ENCODE assay signal across 28 mouse cellular contexts in genomic region chr2:85229606-85230005, GRCm38 (mm10). TPM values are rescaled to one million over a fixed set of nuclear protein-coding genes. Genes with fewer than 3 reads are reported as not detected.
A peak's percentile ranks its signal among the peaks of the same experiment; 100 is the strongest.
DNase-seq lines count a peak whose midpoint lies in the region; ATAC-seq and TF ChIP-seq lines count a peak whose summit lies in the region.
"Had no signal": no experiment of that assay in that cellular context is flagged by ENCODE, and none has a peak within 500 bp of the region (broad histone marks: within the 10 kb centered on the region; RNA-seq: fewer than 3 reads in every experiment).

No protein-coding gene starts in this region.

- no peak for TF ChIP-seq POLR2A in brain, embryonic 14.5 days (IDR thresholded peaks at IDR 0.05; ENCODE audit: borderline replicate concordance, extremely low read depth, insufficient read depth, insufficient read length, poor library complexity, severe bottlenecking)

- peaks cover 3% of the 10 kb centered on the region; the same call in 1 of the 2 replicates for H3K4me1 ChIP-seq in forebrain, embryonic 16.5 days (replicated peaks; ENCODE audit: control insufficient read depth, insufficient read depth, low read length)
- H3K4me1 ChIP-seq in forebrain, embryonic 11.5 days (replicated peaks; ENCODE audit: control insufficient read depth, insufficient read depth, low read length): no peaks in the 10 kb centered on the region
- no peaks in the 10 kb centered on the region for H3K4me1 ChIP-seq in hindbrain, postnatal 0 days (ENCODE audit: insufficient read depth, low read length)
- no peaks in the 10 kb centered on the region for H3K4me1 ChIP-seq in hindbrain, embryonic 12.5 days
- H3K4me1 ChIP-seq: embryonic facial prominence, embryonic 10.5 days; hindbrain, embryonic 13.5 days had no signal

- no peak for TF ChIP-seq CTCF in hindbrain, postnatal 0 days (IDR thresholded peaks at IDR 0.05; ENCODE audit: low read depth)
- TF ChIP-seq CTCF in brain, embryonic 14.5 days (IDR thresholded peaks at IDR 0.05; ENCODE audit: borderline replicate concordance, extremely low read depth, insufficient read depth, insufficient read length): no peak

- peak; percentile 45; the same call in 1 of the 2 replicates for ATAC-seq in forebrain, embryonic 16.5 days
- ATAC-seq in forebrain, embryonic 11.5 days (replicated peaks; ENCODE audit: low FRiP score): no peak
- ATAC-seq in hindbrain, postnatal 0 days: no peak
- no peak for ATAC-seq in hindbrain, embryonic 12.5 days (ENCODE audit: low FRiP score)
- ATAC-seq: activated CD4-positive, CD25-positive, alpha-beta regulatory T cell, adult 4 months; CD4-positive, CD25-positive, alpha-beta regulatory T cell, adult 4 months; hindbrain, embryonic 16.5 days; inflammation-experienced regulatory T-cells, adult 6 months; intestine, embryonic 16.5 days had no signal

- no peak overlapping the region for H3K4me3 ChIP-seq in forebrain, embryonic 16.5 days (replicated peaks; ENCODE audit: low read length)
- no peak overlapping the region for H3K4me3 ChIP-seq in forebrain, embryonic 11.5 days (ENCODE audit: low read depth, low read length)
- no peak overlapping the region for H3K4me3 ChIP-seq in hindbrain, postnatal 0 days (ENCODE audit: low read length)
- no peak overlapping the region for H3K4me3 ChIP-seq in hindbrain, embryonic 12.5 days
- H3K4me3 ChIP-seq: embryonic facial prominence, embryonic 10.5 days; embryonic facial prominence, embryonic 13.5 days; erythroblast, embryonic 14.5 days; heart, adult 2 months; hindbrain, embryonic 13.5 days had no signal

- H3K4me2 ChIP-seq in forebrain, embryonic 16.5 days (ENCODE audit: low read length): no peak overlapping the region
- no peak overlapping the region for H3K4me2 ChIP-seq in forebrain, embryonic 11.5 days (ENCODE audit: low read depth, low read length, severe bottlenecking)
- no peak overlapping the region for H3K4me2 ChIP-seq in hindbrain, postnatal 0 days (ENCODE audit: low read depth, low read length)
- no peak overlapping the region for H3K4me2 ChIP-seq in hindbrain, embryonic 12.5 days (replicated peaks)
- H3K4me2 ChIP-seq: embryonic facial prominence, embryonic 13.5 days; heart, embryonic 11.5 days; hindbrain, embryonic 13.5 days had no signal

- H3K27ac ChIP-seq in forebrain, embryonic 16.5 days (ENCODE audit: low read length): no peak overlapping the region
- no peak overlapping the region for H3K27ac ChIP-seq in forebrain, embryonic 11.5 days (ENCODE audit: low read depth, low read length)
- H3K27ac ChIP-seq in hindbrain, postnatal 0 days: no peak overlapping the region
- H3K27ac ChIP-seq in hindbrain, embryonic 12.5 days: no peak overlapping the region
- H3K27ac ChIP-seq: embryonic facial prominence, embryonic 10.5 days; embryonic facial prominence, embryonic 13.5 days; heart, adult 2 months; hindbrain, embryonic 13.5 days had no signal

- no peak overlapping the region for H3K9ac ChIP-seq in forebrain, embryonic 16.5 days (replicated peaks; ENCODE audit: low read depth, low read length)
- no peak overlapping the region for H3K9ac ChIP-seq in forebrain, embryonic 11.5 days (ENCODE audit: low read length)
- no peak overlapping the region for H3K9ac ChIP-seq in hindbrain, postnatal 0 days (replicated peaks; ENCODE audit: low read length)
- H3K9ac ChIP-seq in hindbrain, embryonic 12.5 days: no peak overlapping the region
- H3K9ac ChIP-seq: embryonic facial prominence, embryonic 13.5 days; hindbrain, embryonic 13.5 days had no signal

- H3K9me3 ChIP-seq in forebrain, embryonic 16.5 days (ENCODE audit: control insufficient read depth, low read length): no peaks in the 10 kb centered on the region
- no peaks in the 10 kb centered on the region for H3K9me3 ChIP-seq in forebrain, embryonic 11.5 days (ENCODE audit: control insufficient read depth, low read length)
- H3K9me3 ChIP-seq in hindbrain, postnatal 0 days (ENCODE audit: low read length): no peaks in the 10 kb centered on the region
- no peaks in the 10 kb centered on the region for H3K9me3 ChIP-seq in hindbrain, embryonic 12.5 days (replicated peaks)
- H3K9me3 ChIP-seq: embryonic facial prominence, embryonic 10.5 days; embryonic facial prominence, embryonic 13.5 days; hindbrain, embryonic 13.5 days had no signal

- H3K36me3 ChIP-seq in forebrain, embryonic 16.5 days (ENCODE audit: control insufficient read depth, insufficient read depth): no peaks in the 10 kb centered on the region
- H3K36me3 ChIP-seq in forebrain, embryonic 11.5 days (ENCODE audit: control insufficient read depth, insufficient read depth, low read length): no peaks in the 10 kb centered on the region
- H3K36me3 ChIP-seq in hindbrain, postnatal 0 days (ENCODE audit: insufficient read depth, low read length): no peaks in the 10 kb centered on the region
- no peaks in the 10 kb centered on the region for H3K36me3 ChIP-seq in hindbrain, embryonic 12.5 days
- H3K36me3 ChIP-seq: embryonic facial prominence, embryonic 10.5 days; embryonic facial prominence, embryonic 13.5 days; hindbrain, embryonic 13.5 days had no signal

- DNase-seq in forebrain, embryonic 11.5 days (ENCODE audit: low spot score): no peak
- peak; percentile 55 for DNase-seq in hindbrain, postnatal 0 days (ENCODE audit: low spot score)
- peak; percentile 71 for DNase-seq in MN1 (ENCODE audit: low spot score)
- DNase-seq in brain, embryonic 14.5 days (ENCODE audit: low read depth): peak; percentile 47
- DNase-seq: adrenal gland, adult 8-10 months; adrenal gland, postnatal 25 days; cerebellum, adult 18-20 months; cerebellum, adult 9-10 months; cerebellum, postnatal 36 days; embryo, embryonic 11 days; gastrocnemius, postnatal 25 days; heart, adult 2 months; kidney, adult 18-20 months had no signal

- 49% methylated on average over 3 of the region's 3 CpGs for WGBS in forebrain, embryonic 16.5 days
- 73% methylated on average over 3 of the region's 3 CpGs for WGBS in forebrain, embryonic 11.5 days
- 41% methylated on average over 3 of the region's 3 CpGs for WGBS in hindbrain, postnatal 0 days
- WGBS in hindbrain, embryonic 12.5 days: 70% methylated on average over 3 of the region's 3 CpGs

- no peaks in the 10 kb centered on the region for H3K27me3 ChIP-seq in forebrain, embryonic 16.5 days (replicated peaks; ENCODE audit: control insufficient read depth, insufficient read depth, low read length)
- H3K27me3 ChIP-seq in forebrain, embryonic 11.5 days (ENCODE audit: control insufficient read depth, insufficient read depth, low read length): no peaks in the 10 kb centered on the region
- H3K27me3 ChIP-seq in hindbrain, postnatal 0 days (ENCODE audit: insufficient read depth, low read length): no peaks in the 10 kb centered on the region
- no peaks in the 10 kb centered on the region for H3K27me3 ChIP-seq in hindbrain, embryonic 12.5 days
- H3K27me3 ChIP-seq: embryonic facial prominence, embryonic 13.5 days; hindbrain, embryonic 13.5 days had no signal

RNA-seq across cellular contexts. Expression of gene Lrrc55, which starts 32.6 kb away (rescaled TPM):
- 12.3 and 14.9 TPM in 2 replicates for polyA plus RNA-seq in forebrain, embryonic 16.5 days (2015; fragmentation: Nextera tagmentation; extraction: Ambion mirVana)
- 0.81 and 0.87 TPM in 2 replicates for polyA plus RNA-seq in forebrain, embryonic 11.5 days (2014; fragmentation: Nextera tagmentation; extraction: Ambion mirVana)
- total RNA-seq in hindbrain, postnatal 0 days (2014; rRNA removed): 27.3 and 33.7 TPM in 2 replicates
- 9.0 and 9.7 TPM in 2 replicates for polyA plus RNA-seq in hindbrain, postnatal 0 days (2015; fragmentation: Nextera tagmentation; extraction: Ambion mirVana)
- 3.1 TPM in 2 replicates for polyA plus RNA-seq in hindbrain, embryonic 12.5 days (2016; fragmentation: Nextera tagmentation; extraction: Ambion mirVana)
- 16.6 and 20.2 TPM in 2 replicates for polyA plus RNA-seq in brain, embryonic 14.5 days (2012; rRNA removed)
- total RNA-seq: hematopoietic stem cell, adult 5-6 weeks; MEL had no signal
- polyA plus RNA-seq: activated CD4-positive, CD25-positive, alpha-beta regulatory T cell, adult 4 months; C2C12; CD4-positive, CD25-positive, alpha-beta regulatory T cell, adult 4 months; erythroblast, embryonic 14.5 days; inflammation-experienced regulatory T-cells, adult 6 months had no signal
